Mouse (Mus musculus) neural tube, embryonic 15.5 days (tissue): ENCODE results near the gene Elp4. TPM values are rescaled to one million over a fixed set of nuclear protein-coding genes. Genes with fewer than 3 reads are reported as not detected.

Source experiments
- ATAC-seq: fragments of 200-750 bp; cut with Nextera tagmentation; 2 replicates; pipeline ENCODE4 v1.8.0; 2017; ENCODE audit warnings: mild to moderate bottlenecking, moderate TSS enrichment, moderate library complexity; ENCODE audit not compliant: low FRiP score
- H3K27ac ChIP-seq: fragments of 300-500 bp; sonication (generic); replicated peaks from 2 replicates; pipeline ENCODE4 v1.5.1; 2015; ENCODE audit warnings: mild to moderate bottlenecking, inconsistent platforms
- H3K27me3 ChIP-seq: fragments of 300-500 bp; sonication (generic); replicated peaks from 2 replicates; pipeline ENCODE4 v1.6.1; 2015; ENCODE audit warnings: inconsistent platforms
- H3K36me3 ChIP-seq: fragments of 300-500 bp; sonication (generic); 2 replicates; pipeline ENCODE4 v1.6.1; 2015; ENCODE audit warnings: inconsistent platforms
- H3K4me1 ChIP-seq: fragments of 300-500 bp; sonication (generic); 2 replicates; pipeline ENCODE4 v1.6.1; 2015; ENCODE audit warnings: inconsistent platforms
- H3K4me2 ChIP-seq: fragments of 300-500 bp; sonication (generic); 2 replicates; pipeline ENCODE4 v1.6.1; 2015; ENCODE audit warnings: inconsistent platforms, mild to moderate bottlenecking, moderate library complexity
- H3K4me3 ChIP-seq: fragments of 300-500 bp; sonication (generic); replicated peaks from 2 replicates; pipeline ENCODE4 v1.5.1; 2015; ENCODE audit warnings: mild to moderate bottlenecking, inconsistent platforms
- H3K9ac ChIP-seq: fragments of 300-500 bp; sonication (generic); replicated peaks from 2 replicates; pipeline ENCODE4 v1.6.1; 2015; ENCODE audit warnings: mild to moderate bottlenecking, inconsistent platforms
- H3K9me3 ChIP-seq: fragments of 300-500 bp; sonication (generic); replicated peaks from 2 replicates; pipeline ENCODE4 v1.6.1; 2016; ENCODE audit warnings: inconsistent platforms
- WGBS: fragments of 180-500 bp; shearing (Covaris S2); methylation state at CpG from one replicate; pipeline ENCODE4 v1.1.7; 2015; ENCODE audit warnings: mixed read lengths; 5-methylcytosine and 5-hydroxymethylcytosine counted together
- polyA plus RNA-seq: library from polyadenylated mRNA; unstranded; fragments of >200 nt; fragmentation: Nextera tagmentation; extraction: Ambion mirVana; gene quantifications from 2 replicates; pipeline ENCODE4 v1.2.1, GENCODE M21; 2015

The Elp4 gene
- polyA plus RNA-seq, 1 experiment from 2014 or later = 38.1 TPM

GRCm38 (mm10) chr2:105873403-105873802, 31.0 kb downstream of the Elp4 start:
- no peaks in the 10 kb centered on the region; the same call in 1 of the 2 replicates for H3K36me3 ChIP-seq
- H3K9ac ChIP-seq = no peak overlapping the region
- 90% methylated on average over 1 of the region's 1 CpGs for WGBS
- no peak overlapping the region for H3K4me2 ChIP-seq
- H3K27ac ChIP-seq = no peak overlapping the region
- no peak for ATAC-seq
- no peaks in the 10 kb centered on the region for H3K9me3 ChIP-seq
- H3K4me1 ChIP-seq = no peaks in the 10 kb centered on the region
- H3K4me3 ChIP-seq = no peak overlapping the region
- H3K27me3 ChIP-seq = no peaks in the 10 kb centered on the region

GRCm38 (mm10) chr2:105854740-105855139, 49.6 kb downstream of the Elp4 start:
- Histone ChIP-seq H3K4me2 (no peak overlapping the region), H3K36me3 (no peaks in the 10 kb centered on the region), H3K4me3 (no peak overlapping the region), H3K9me3 (no peaks in the 10 kb centered on the region), H3K4me1 (no peaks in the 10 kb centered on the region), H3K27me3 (no peaks in the 10 kb centered on the region), H3K27ac (0 out of 2 replicates have a peak overlapping the region, but pooled peaks have one; percentile 33), H3K9ac (no peak overlapping the region)
- 45% methylated on average over 2 of the region's 2 CpGs for WGBS
- ATAC-seq = peak; percentile 66

GRCm38 (mm10) chr2:105852971-105853370, 51.4 kb downstream of the Elp4 start:
- Histone ChIP-seq H3K4me3 (no peak overlapping the region), H3K27ac (no peak overlapping the region), H3K9me3 (no peaks in the 10 kb centered on the region), H3K4me1 (no peaks in the 10 kb centered on the region), H3K36me3 (no peaks in the 10 kb centered on the region), H3K4me2 (no peak overlapping the region), H3K27me3 (no peaks in the 10 kb centered on the region), H3K9ac (no peak overlapping the region)
- no peak for ATAC-seq
- 100% methylated on average over 2 of the region's 2 CpGs for WGBS

- H3K9ac ChIP-seq = no peak overlapping the region
- no peaks in the 10 kb centered on the region for H3K4me1 ChIP-seq
- H3K4me3 ChIP-seq = no peak overlapping the region
- H3K27ac ChIP-seq = no peak overlapping the region
- no peaks in the 10 kb centered on the region for H3K36me3 ChIP-seq
- H3K4me2 ChIP-seq = no peak overlapping the region
- no peaks in the 10 kb centered on the region for H3K27me3 ChIP-seq
- ATAC-seq = no peak
- H3K9me3 ChIP-seq = no peaks in the 10 kb centered on the region
These were observed 52.6 kb downstream of the Elp4 start for GRCm38 (mm10) chr2:105851714-105852293.

- H3K27ac ChIP-seq = no peak overlapping the region
- H3K4me1 ChIP-seq = no peaks in the 10 kb centered on the region
- H3K4me2 ChIP-seq = no peak overlapping the region
- H3K9ac ChIP-seq = no peak overlapping the region
- WGBS = 93% methylated on average over 5 of the region's 5 CpGs
- no peak overlapping the region for H3K4me3 ChIP-seq
- H3K36me3 ChIP-seq = no peaks in the 10 kb centered on the region
- H3K9me3 ChIP-seq = no peaks in the 10 kb centered on the region
- H3K27me3 ChIP-seq = no peaks in the 10 kb centered on the region
- ATAC-seq = no peak
These were observed 61.2 kb downstream of the Elp4 start for GRCm38 (mm10) chr2:105843151-105843550.

- H3K9ac ChIP-seq = no peak overlapping the region
- WGBS = 97% methylated on average over 1 of the region's 1 CpGs
- H3K9me3 ChIP-seq = no peaks in the 10 kb centered on the region
These were observed 86.4 kb downstream of the Elp4 start for GRCm38 (mm10) chr2:105817965-105818364.

GRCm38 (mm10) chr2:105815170-105815569, 89.2 kb downstream of the Elp4 start:
- 73% methylated on average over 3 of the region's 3 CpGs for WGBS
- H3K9me3 ChIP-seq = no peaks in the 10 kb centered on the region
- no peaks in the 10 kb centered on the region for H3K4me1 ChIP-seq
- no peaks in the 10 kb centered on the region for H3K27me3 ChIP-seq
- no peak overlapping the region for H3K27ac ChIP-seq
- no peak overlapping the region for H3K9ac ChIP-seq
- H3K4me3 ChIP-seq = no peak overlapping the region
- no peaks in the 10 kb centered on the region for H3K36me3 ChIP-seq
- no peak overlapping the region for H3K4me2 ChIP-seq
- ATAC-seq = no peak

More at GRCm38 (mm10) chr2:105817965-105818364, 86.4 kb downstream of the Elp4 start:
- H3K4me1 ChIP-seq = no peaks in the 10 kb centered on the region
- H3K4me2 ChIP-seq = no peak overlapping the region
- no peak for ATAC-seq
- no peak overlapping the region for H3K4me3 ChIP-seq
- no peak overlapping the region for H3K27ac ChIP-seq
- H3K27me3 ChIP-seq = no peaks in the 10 kb centered on the region
- H3K36me3 ChIP-seq = 0 out of 2 replicates have a peak, but pooled peaks cover 3% of the 10 kb centered on the region

GRCm38 (mm10) chr2:105813041-105813440, 91.3 kb downstream of the Elp4 start:
- H3K4me3 ChIP-seq = no peak overlapping the region
- no peak overlapping the region for H3K27ac ChIP-seq
- no peak for ATAC-seq
- no peak overlapping the region for H3K9ac ChIP-seq
- no peaks in the 10 kb centered on the region for H3K27me3 ChIP-seq
- H3K9me3 ChIP-seq = no peaks in the 10 kb centered on the region
- no peak overlapping the region for H3K4me2 ChIP-seq
- H3K4me1 ChIP-seq = no peaks in the 10 kb centered on the region
- no peaks in the 10 kb centered on the region for H3K36me3 ChIP-seq
- WGBS = 48% methylated on average over 3 of the region's 3 CpGs

- Histone ChIP-seq H3K4me3 (no peak overlapping the region), H3K4me2 (no peak overlapping the region), H3K27me3 (no peaks in the 10 kb centered on the region), H3K9ac (no peak overlapping the region), H3K36me3 (no peaks in the 10 kb centered on the region), H3K4me1 (no peaks in the 10 kb centered on the region), H3K9me3 (no peaks in the 10 kb centered on the region), H3K27ac (no peak overlapping the region)
- ATAC-seq = no peak
- WGBS = 87% methylated on average over 2 of the region's 2 CpGs
These were observed 94.1 kb downstream of the Elp4 start for GRCm38 (mm10) chr2:105810286-105810685.

- H3K9ac ChIP-seq = no peak overlapping the region
- no peak for ATAC-seq
- no peaks in the 10 kb centered on the region for H3K9me3 ChIP-seq
These were observed 97.8 kb downstream of the Elp4 start for GRCm38 (mm10) chr2:105806571-105806970.

GRCm38 (mm10) chr2:105806047-105806446, 98.3 kb downstream of the Elp4 start:
- Histone ChIP-seq H3K27me3 (no peaks in the 10 kb centered on the region), H3K9me3 (no peaks in the 10 kb centered on the region), H3K4me1 (no peaks in the 10 kb centered on the region), H3K9ac (no peak overlapping the region), H3K36me3 (no peaks in the 10 kb centered on the region), H3K27ac (no peak overlapping the region), H3K4me2 (no peak overlapping the region), H3K4me3 (no peak overlapping the region)
- ATAC-seq = no peak
- 87% methylated on average over 4 of the region's 4 CpGs for WGBS

More at GRCm38 (mm10) chr2:105806571-105806970, 97.8 kb downstream of the Elp4 start:
- no peaks in the 10 kb centered on the region for H3K36me3 ChIP-seq
- H3K4me2 ChIP-seq = no peak overlapping the region
- no peaks in the 10 kb centered on the region for H3K4me1 ChIP-seq
- H3K27me3 ChIP-seq = no peaks in the 10 kb centered on the region
- 86% methylated on average over 2 of the region's 2 CpGs for WGBS
- no peak overlapping the region for H3K27ac ChIP-seq
- H3K4me3 ChIP-seq = no peak overlapping the region

- Histone ChIP-seq H3K9me3 (no peaks in the 10 kb centered on the region), H3K4me3 (no peak overlapping the region), H3K4me2 (no peak overlapping the region), H3K27ac (no peak overlapping the region), H3K4me1 (no peaks in the 10 kb centered on the region), H3K27me3 (no peaks in the 10 kb centered on the region), H3K9ac (no peak overlapping the region), H3K36me3 (no peaks in the 10 kb centered on the region)
- ATAC-seq = no peak
These were observed 99.2 kb downstream of the Elp4 start for GRCm38 (mm10) chr2:105805210-105805609.
